Mouse (Mus musculus) midbrain, embryonic 11.5 days (tissue): ENCODE measurements around the gene Tagln2. TPM values are rescaled to one million over a fixed set of nuclear protein-coding genes. Genes with fewer than 3 reads are reported as not detected.

Experiments used
- ATAC-seq: fragments of 200-750 bp; cut with Nextera tagmentation; 2 replicates; pipeline ENCODE4 v1.8.0; 2017; ENCODE audit warnings: moderate TSS enrichment, moderate library complexity; ENCODE audit not compliant: low FRiP score
- DNase-seq: peaks from one replicate; pipeline ENCODE4 v3.0.0; 2015; ENCODE audit warnings: low spot score; ENCODE audit errors: missing footprints
- H3K27ac ChIP-seq: fragments of 300-500 bp; sonication (generic); 2 replicates; pipeline ENCODE4 v1.5.1; 2014; ENCODE audit warnings: low read depth, low read length
- H3K27me3 ChIP-seq: fragments of 300-500 bp; sonication (generic); 2 replicates; pipeline ENCODE4 v1.6.1; 2014; ENCODE audit warnings: mild to moderate bottlenecking, low read length, moderate library complexity, mixed read lengths; ENCODE audit not compliant: control insufficient read depth, insufficient read depth
- H3K36me3 ChIP-seq: fragments of 300-500 bp; sonication (generic); 2 replicates; pipeline ENCODE4 v1.6.1; 2014; ENCODE audit warnings: mild to moderate bottlenecking, low read length, moderate library complexity, mixed read lengths; ENCODE audit not compliant: control insufficient read depth, insufficient read depth
- H3K4me1 ChIP-seq: fragments of 300-500 bp; sonication (generic); 2 replicates; pipeline ENCODE4 v1.6.1; 2014; ENCODE audit warnings: low read length; ENCODE audit not compliant: control insufficient read depth, insufficient read depth
- H3K4me2 ChIP-seq: fragments of 300-500 bp; sonication (generic); 2 replicates; pipeline ENCODE4 v1.6.1; 2014; ENCODE audit warnings: mild to moderate bottlenecking, moderate library complexity
- H3K4me3 ChIP-seq: fragments of 300-500 bp; sonication (generic); 2 replicates; pipeline ENCODE4 v1.5.1; 2014; ENCODE audit warnings: low read depth, low read length
- H3K9ac ChIP-seq: fragments of 300-500 bp; sonication (generic); 2 replicates; pipeline ENCODE4 v1.6.1; 2014; ENCODE audit warnings: low read length
- H3K9me3 ChIP-seq: fragments of 300-500 bp; sonication (generic); 2 replicates; pipeline ENCODE4 v1.6.1; 2016; ENCODE audit warnings: low read length; ENCODE audit not compliant: control insufficient read depth
- WGBS: fragments of 180-500 bp; shearing (Covaris S2); extraction: QIAGEN DNeasy Blood & Tissue Kit; methylation state at CpG from one replicate; pipeline ENCODE4 v1.1.7; 2014; 5-methylcytosine and 5-hydroxymethylcytosine counted together
- polyA plus RNA-seq: library from polyadenylated mRNA; unstranded; fragments of >200 nt; fragmentation: Nextera tagmentation; extraction: Ambion mirVana; gene quantifications from 2 replicates; pipeline ENCODE4 v1.2.1, GENCODE M21; 2014

The Tagln2 gene
- polyA plus RNA-seq, 1 experiment from 2014 or later: 39.1 TPM

- Histone ChIP-seq H3K27ac (no peak overlapping the region), H3K4me3 (no peak overlapping the region), H3K9ac (no peak overlapping the region), H3K4me1 (peaks cover 29% of the 10 kb centered on the region), H3K9me3 (no peaks in the 10 kb centered on the region), H3K4me2 (no peak overlapping the region), H3K27me3 (peaks cover 23% of the 10 kb centered on the region), H3K36me3 (no peaks in the 10 kb centered on the region)
- ATAC-seq: no peak
- DNase-seq: no peak
- 89% methylated on average over 8 of the region's 8 CpGs for WGBS
Observed at GRCm38 (mm10) chr1:172504756-172505155, 4.9 kb downstream of the Tagln2 start.

GRCm38 (mm10) chr1:172507001-172507400 lies 7.2 kb downstream of the Tagln2 start:
- 0 out of 2 replicates have a peak, but pooled peaks cover 2% of the 10 kb centered on the region for H3K27me3 ChIP-seq
- H3K27ac ChIP-seq: no peak overlapping the region
- peaks cover 13% of the 10 kb centered on the region for H3K4me1 ChIP-seq
- DNase-seq (no peak), ATAC-seq (no peak)
- H3K9ac ChIP-seq: no peak overlapping the region
- 59% methylated on average over 5 of the region's 5 CpGs for WGBS
- no peak overlapping the region for H3K4me2 ChIP-seq
- H3K36me3 ChIP-seq: no peaks in the 10 kb centered on the region
- H3K9me3 ChIP-seq: no peaks in the 10 kb centered on the region
- no peak overlapping the region for H3K4me3 ChIP-seq

DNA sequence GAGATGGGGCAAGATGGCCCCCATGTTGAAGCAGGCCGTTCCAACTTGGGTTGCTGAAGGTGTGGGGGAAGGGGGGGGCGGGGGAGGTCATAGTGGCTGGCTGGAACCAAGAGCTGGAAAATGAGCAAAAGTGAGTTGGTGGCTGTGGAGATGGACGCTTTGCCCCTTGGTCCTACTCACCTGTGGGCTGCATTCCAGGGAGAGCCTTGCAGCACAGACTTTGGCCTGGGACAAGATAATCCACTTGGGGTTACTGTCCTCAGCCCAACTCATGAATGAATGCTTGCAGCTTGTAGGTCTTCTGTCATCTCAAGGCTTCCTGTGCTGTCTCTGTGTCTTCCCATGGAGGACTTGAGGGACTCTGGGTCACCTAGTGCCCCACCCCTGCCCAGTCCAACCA lies 7.9 kb downstream of the Tagln2 start:
- no peak for DNase-seq
- no peak overlapping the region for H3K4me3 ChIP-seq
- H3K9me3 ChIP-seq: no peaks in the 10 kb centered on the region
- H3K27ac ChIP-seq: no peak overlapping the region
- 88% methylated on average over 3 of the region's 3 CpGs for WGBS
- H3K4me2 ChIP-seq: no peak overlapping the region
- H3K9ac ChIP-seq: no peak overlapping the region
- H3K4me1 ChIP-seq: peaks cover 12% of the 10 kb centered on the region
- 0 out of 2 replicates have a peak, but pooled peaks cover 2% of the 10 kb centered on the region for H3K27me3 ChIP-seq
- H3K36me3 ChIP-seq: no peaks in the 10 kb centered on the region
- ATAC-seq: no peak

- Histone ChIP-seq H3K36me3 (no peaks in the 10 kb centered on the region), H3K27ac (no peak overlapping the region), H3K27me3 (0 out of 2 replicates have a peak, but pooled peaks cover 2% of the 10 kb centered on the region), H3K4me3 (no peak overlapping the region), H3K9me3 (no peaks in the 10 kb centered on the region), H3K4me1 (peaks cover 8% of the 10 kb centered on the region), H3K9ac (no peak overlapping the region), H3K4me2 (no peak overlapping the region)
- 69% methylated on average over 2 of the region's 2 CpGs for WGBS
- ATAC-seq (no peak), DNase-seq (no peak)
Observed at GRCm38 (mm10) chr1:172508172-172508571, 8.3 kb downstream of the Tagln2 start.

GRCm38 (mm10) chr1:172509235-172509634 lies 9.4 kb downstream of the Tagln2 start:
- H3K27me3 ChIP-seq: 0 out of 2 replicates have a peak, but pooled peaks cover 2% of the 10 kb centered on the region
- 83% methylated on average over 5 of the region's 5 CpGs for WGBS
- no peak overlapping the region for H3K4me3 ChIP-seq
- H3K27ac ChIP-seq: no peak overlapping the region
- H3K4me1 ChIP-seq: peaks cover 1% of the 10 kb centered on the region
- H3K9me3 ChIP-seq: no peaks in the 10 kb centered on the region
- H3K4me2 ChIP-seq: no peak overlapping the region
- no peak for DNase-seq
- no peak for ATAC-seq
- no peaks in the 10 kb centered on the region for H3K36me3 ChIP-seq
- no peak overlapping the region for H3K9ac ChIP-seq

GRCm38 (mm10) chr1:172509983-172510382 lies 10.1 kb downstream of the Tagln2 start:
- 50% methylated on average over 8 of the region's 8 CpGs for WGBS

GRCm38 (mm10) chr1:172510421-172510972 lies 10.7 kb downstream of the Tagln2 start:
- H3K9ac ChIP-seq: no peak overlapping the region
- WGBS: 28% methylated on average over 13 of the region's 13 CpGs
- no peaks in the 10 kb centered on the region for H3K36me3 ChIP-seq
- no peaks in the 10 kb centered on the region for H3K27me3 ChIP-seq
- DNase-seq (no peak), ATAC-seq (peak; percentile 38; the same call in 1 of the 2 replicates)
- no peak overlapping the region for H3K4me2 ChIP-seq
- H3K4me3 ChIP-seq: no peak overlapping the region
- H3K9me3 ChIP-seq: no peaks in the 10 kb centered on the region
- no peaks in the 10 kb centered on the region for H3K4me1 ChIP-seq
- no peak overlapping the region for H3K27ac ChIP-seq

More at GRCm38 (mm10) chr1:172509983-172510382, 10.1 kb downstream of the Tagln2 start:
- DNase-seq: no peak
- Histone ChIP-seq H3K27me3 (0 out of 2 replicates have a peak, but pooled peaks cover 2% of the 10 kb centered on the region), H3K9me3 (no peaks in the 10 kb centered on the region), H3K4me1 (no peaks in the 10 kb centered on the region), H3K4me2 (no peak overlapping the region), H3K9ac (no peak overlapping the region), H3K4me3 (no peak overlapping the region), H3K36me3 (no peaks in the 10 kb centered on the region), H3K27ac (no peak overlapping the region)
- ATAC-seq: no peak

DNA sequence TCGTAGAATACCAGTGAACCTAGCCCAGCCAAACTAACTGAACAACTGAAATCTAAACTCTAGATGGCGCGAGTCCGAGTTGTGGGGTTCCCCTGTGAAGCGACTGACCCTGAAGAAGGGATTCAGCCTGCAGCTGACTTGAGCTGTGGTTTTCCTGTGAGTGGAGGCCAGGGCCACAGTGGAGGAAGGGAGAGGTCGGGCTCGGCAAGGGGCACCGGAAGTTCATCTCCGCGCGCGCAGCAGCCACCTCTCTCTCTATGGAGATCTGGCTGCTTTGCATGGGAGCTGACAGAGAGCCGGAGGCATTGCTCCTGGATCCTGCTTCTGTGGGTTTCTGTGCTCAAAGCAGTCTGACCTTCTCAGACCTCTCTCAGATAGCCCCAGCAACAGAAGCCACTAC lies 13.1 kb downstream of the Tagln2 start:
- H3K4me2 ChIP-seq: peak overlapping the region; percentile 15; the same call in 1 of the 2 replicates

DNA sequence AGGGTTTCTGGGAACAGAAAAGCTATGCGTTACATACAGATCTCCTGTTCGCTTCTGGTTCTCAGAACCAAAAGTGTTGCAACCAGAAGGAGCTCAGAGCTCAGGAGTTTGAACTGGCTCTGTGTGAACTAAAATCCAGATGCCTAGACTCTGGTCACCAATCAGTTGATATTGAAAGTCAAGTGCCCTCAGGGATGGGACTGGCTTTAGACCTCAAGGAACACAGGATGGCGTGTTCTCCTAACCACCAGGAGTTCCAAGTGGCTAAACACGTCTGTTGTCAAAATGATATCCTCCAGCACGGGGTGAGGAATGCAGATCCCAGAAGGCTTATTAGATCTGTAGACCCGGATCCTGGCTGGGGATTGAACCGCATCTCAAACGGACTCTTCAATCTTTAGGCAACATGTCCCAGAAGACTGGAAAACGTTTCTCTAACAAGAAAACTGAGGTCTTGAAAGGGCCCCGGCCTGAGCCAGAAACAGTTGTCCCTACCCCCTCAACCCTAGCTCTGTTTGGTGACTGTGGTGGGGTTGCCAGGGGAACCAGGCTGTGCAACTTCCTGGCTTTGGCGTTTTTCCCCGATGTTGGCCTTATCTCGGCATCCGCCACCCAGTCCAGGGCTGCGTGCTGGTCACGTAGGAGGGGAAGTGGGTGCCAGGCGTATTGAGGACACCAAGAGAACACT lies 13.8 kb downstream of the Tagln2 start:
- no peak overlapping the region for H3K4me2 ChIP-seq
- H3K27me3 ChIP-seq: no peaks in the 10 kb centered on the region
- no peaks in the 10 kb centered on the region for H3K36me3 ChIP-seq
- H3K4me3 ChIP-seq: no peak overlapping the region
- no peak overlapping the region for H3K9ac ChIP-seq
- ATAC-seq (no peak), DNase-seq (no peak)
- no peaks in the 10 kb centered on the region for H3K9me3 ChIP-seq
- H3K4me1 ChIP-seq: no peaks in the 10 kb centered on the region
- 83% methylated on average over 17 of the region's 17 CpGs for WGBS
- H3K27ac ChIP-seq: no peak overlapping the region

More for the DNA sequence above, 13.1 kb downstream of the Tagln2 start:
- Histone ChIP-seq H3K36me3 (no peaks in the 10 kb centered on the region), H3K9me3 (no peaks in the 10 kb centered on the region), H3K27ac (no peak overlapping the region), H3K4me3 (no peak overlapping the region), H3K9ac (no peak overlapping the region), H3K4me1 (no peaks in the 10 kb centered on the region), H3K27me3 (no peaks in the 10 kb centered on the region)
- DNase-seq: no peak
- 25% methylated on average over 13 of the region's 13 CpGs for WGBS
- no peak for ATAC-seq
